Mouse (Mus musculus) frontal cortex, postnatal 14 days (tissue): ENCODE results near the gene Chd2.
A peak's percentile ranks its signal among the peaks of the same experiment; 100 is the strongest.
"Not testable (repeated sequence)": the region's sequence is repeated elsewhere in the genome, so short reads cannot be mapped to it uniquely, and the experiment has no call there.

Experiments used
- DNase-seq, 2 experiments: peaks; one replicate each; pipeline ENCODE4 v3.0.0; 2022; ENCODE audit warnings: low spot score in 2 of 2

Chd2 gene

GRCm38 (mm10) chr7:73541412-73542130, at the start of gene Chd2:
Gene Chd2 (minus strand): TSS chr7:73541830.
- DNase-seq, result peak; percentile 54 to 56

GRCm38 (mm10) chr7:73590757-73591156, 49.1 kb upstream of the Chd2 start:
- no peak for DNase-seq

- no peak for DNase-seq
These were observed 47.7 kb upstream of the Chd2 start for GRCm38 (mm10) chr7:73589208-73589771.

- no peak for DNase-seq
These were observed 46.8 kb upstream of the Chd2 start for GRCm38 (mm10) chr7:73588351-73588906.

- DNase-seq, result no peak
These were observed 45.1 kb upstream of the Chd2 start for GRCm38 (mm10) chr7:73586717-73587116.

- no peak for DNase-seq
These were observed 44.6 kb upstream of the Chd2 start for GRCm38 (mm10) chr7:73586206-73586605.

GRCm38 (mm10) chr7:73585114-73586032, 43.7 kb upstream of the Chd2 start:
- no peak for DNase-seq

GRCm38 (mm10) chr7:73584009-73584995, 42.7 kb upstream of the Chd2 start:
- DNase-seq, result no peak

- no peak for DNase-seq
These were observed 41.8 kb upstream of the Chd2 start for GRCm38 (mm10) chr7:73583400-73583799.

- no peak for DNase-seq
These were observed 40.3 kb upstream of the Chd2 start for GRCm38 (mm10) chr7:73581836-73582375.

- DNase-seq, result no peak
These were observed 37.6 kb upstream of the Chd2 start for GRCm38 (mm10) chr7:73579072-73579731.

GRCm38 (mm10) chr7:73577888-73578421, 36.3 kb upstream of the Chd2 start:
- DNase-seq, result peak in 1 of 2 experiments; percentile 2

GRCm38 (mm10) chr7:73576101-73576936, 34.7 kb upstream of the Chd2 start:
- no peak for DNase-seq

- no peak for DNase-seq
These were observed 33.6 kb upstream of the Chd2 start for GRCm38 (mm10) chr7:73575257-73575656.

GRCm38 (mm10) chr7:73574673-73575072, 33.0 kb upstream of the Chd2 start:
- DNase-seq, result not testable (repeated sequence)

GRCm38 (mm10) chr7:73572571-73572970, 30.9 kb upstream of the Chd2 start:
- DNase-seq, result no peak

GRCm38 (mm10) chr7:73568801-73569403, 27.3 kb upstream of the Chd2 start:
- DNase-seq, result no peak

GRCm38 (mm10) chr7:73567754-73568161, 26.1 kb upstream of the Chd2 start:
- DNase-seq, result no peak
